Mouse (Mus musculus) heart, embryonic 11.5 days (tissue): ENCODE results near the gene Usp2. TPM values are rescaled to one million over a fixed set of nuclear protein-coding genes. Genes with fewer than 3 reads are reported as not detected.

Source experiments
- ATAC-seq: fragments of 200-750 bp; cut with Nextera tagmentation; replicated peaks from 2 replicates; pipeline ENCODE4 v1.8.0; 2017; ENCODE audit warnings: moderate library complexity; ENCODE audit not compliant: insufficient number of reproducible peaks, low FRiP score, low TSS enrichment
- H3K27ac ChIP-seq: fragments of 300-500 bp; sonication (generic); 2 replicates; pipeline ENCODE4 v1.5.1; 2014; ENCODE audit warnings: mild to moderate bottlenecking, low read depth, low read length
- H3K27me3 ChIP-seq: fragments of 300-500 bp; sonication (generic); 2 replicates; pipeline ENCODE4 v1.6.1; 2014; ENCODE audit warnings: mild to moderate bottlenecking, low read length, mixed read lengths; ENCODE audit not compliant: control insufficient read depth, insufficient read depth
- H3K36me3 ChIP-seq: fragments of 300-500 bp; sonication (generic); 2 replicates; pipeline ENCODE4 v1.6.1; 2014; ENCODE audit warnings: mild to moderate bottlenecking, low read length, moderate library complexity, mixed read lengths; ENCODE audit not compliant: control insufficient read depth, insufficient read depth
- H3K4me1 ChIP-seq: fragments of 300-500 bp; sonication (generic); 2 replicates; pipeline ENCODE4 v1.6.1; 2014; ENCODE audit warnings: low read length; ENCODE audit not compliant: control insufficient read depth, insufficient read depth
- H3K4me2 ChIP-seq: fragments of 300-500 bp; sonication (generic); 2 replicates; pipeline ENCODE4 v1.6.1; 2014; ENCODE audit warnings: mild to moderate bottlenecking, moderate library complexity
- H3K4me3 ChIP-seq: fragments of 300-500 bp; sonication (generic); 2 replicates; pipeline ENCODE4 v1.5.1; 2014; ENCODE audit warnings: low read depth, low read length
- H3K9ac ChIP-seq: fragments of 300-500 bp; sonication (generic); 2 replicates; pipeline ENCODE4 v1.6.1; 2014; ENCODE audit warnings: mild to moderate bottlenecking, low read depth, low read length, moderate library complexity
- H3K9me3 ChIP-seq: fragments of 300-500 bp; sonication (generic); replicated peaks from 2 replicates; pipeline ENCODE4 v1.6.1; 2016; ENCODE audit warnings: low read length; ENCODE audit not compliant: control insufficient read depth
- WGBS: fragments of 180-500 bp; shearing (Covaris S2); extraction: QIAGEN DNeasy Blood & Tissue Kit; methylation state at CpG from one replicate; pipeline ENCODE4 v1.1.7; 2014; ENCODE audit not compliant: insufficient replicate concordance; 5-methylcytosine and 5-hydroxymethylcytosine counted together
- polyA plus RNA-seq: library from polyadenylated mRNA; unstranded; fragments of >200 nt; fragmentation: Nextera tagmentation; extraction: Ambion mirVana; gene quantifications from 2 replicates; pipeline ENCODE4 v1.2.1, GENCODE M21; 2014

Usp2 gene
- polyA plus RNA-seq, 1 experiment from 2014 or later: 53.8 TPM

- peaks cover 35% of the 10 kb centered on the region for H3K27me3 ChIP-seq
- no peak for ATAC-seq
These were observed 18.1 kb upstream of the Usp2 start for GRCm38 (mm10) chr9:44048541-44049380.

DNA sequence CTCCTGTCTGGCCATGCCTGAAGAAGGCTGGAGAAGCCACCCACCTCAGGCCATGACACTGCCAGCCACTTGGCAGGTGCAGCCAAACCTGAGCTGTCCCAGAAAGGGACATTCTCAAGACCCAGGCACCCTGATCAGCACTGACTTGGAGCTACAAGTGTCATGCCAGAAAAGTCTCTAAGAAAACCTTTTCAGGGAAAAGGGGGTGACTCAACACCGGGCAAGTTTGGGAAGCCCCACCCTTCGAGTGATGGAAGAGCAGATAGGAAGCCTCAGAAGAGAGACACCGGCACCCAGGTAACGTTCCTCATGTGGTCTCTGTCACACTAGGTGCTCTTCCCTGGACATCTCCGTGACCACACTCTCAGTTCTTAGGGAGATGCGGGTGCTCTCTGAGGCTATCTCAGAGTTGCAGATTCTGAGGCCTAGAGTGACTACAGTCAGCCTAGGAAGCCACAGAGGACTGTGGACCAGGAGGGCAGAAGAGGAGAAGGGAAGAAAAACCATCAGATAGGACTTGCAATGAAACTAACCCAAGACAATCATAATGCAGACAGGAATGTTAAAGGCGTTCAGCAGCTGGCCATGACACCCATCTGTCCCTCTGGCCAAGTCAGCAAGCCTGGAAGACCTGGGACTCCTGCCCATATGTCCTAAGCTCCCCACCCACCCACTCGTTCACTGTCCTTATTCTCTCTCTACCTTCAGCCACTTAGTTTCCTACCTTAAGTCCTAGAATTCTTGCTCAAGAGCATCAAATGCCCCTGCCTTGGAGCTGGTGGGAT lies 17.2 kb upstream of the Usp2 start:
- WGBS: 79% methylated on average over 8 of the region's 8 CpGs
- Histone ChIP-seq H3K27me3 (peaks cover 27% of the 10 kb centered on the region), H3K9me3 (no peaks in the 10 kb centered on the region), H3K36me3 (no peaks in the 10 kb centered on the region), H3K4me2 (no peak overlapping the region), H3K4me1 (no peaks in the 10 kb centered on the region), H3K9ac (no peak overlapping the region), H3K4me3 (no peak overlapping the region), H3K27ac (no peak overlapping the region)
- ATAC-seq: no peak

More at GRCm38 (mm10) chr9:44048541-44049380, 18.1 kb upstream of the Usp2 start:
- 66% methylated on average over 15 of the region's 15 CpGs for WGBS
- H3K4me1 ChIP-seq: peaks cover 2% of the 10 kb centered on the region; the same call in 1 of the 2 replicates
- H3K9me3 ChIP-seq: no peaks in the 10 kb centered on the region
- H3K9ac ChIP-seq: no peak overlapping the region
- no peak overlapping the region for H3K27ac ChIP-seq
- no peak overlapping the region for H3K4me3 ChIP-seq
- H3K36me3 ChIP-seq: no peaks in the 10 kb centered on the region
- H3K4me2 ChIP-seq: no peak overlapping the region

- Histone ChIP-seq H3K27me3 (0 out of 2 replicates have a peak, but pooled peaks cover 4% of the 10 kb centered on the region), H3K9me3 (no peaks in the 10 kb centered on the region), H3K4me2 (no peak overlapping the region), H3K4me1 (no peaks in the 10 kb centered on the region), H3K36me3 (no peaks in the 10 kb centered on the region), H3K9ac (no peak overlapping the region), H3K4me3 (no peak overlapping the region), H3K27ac (no peak overlapping the region)
- WGBS: 58% methylated on average over 3 of the region's 3 CpGs
- ATAC-seq: no peak
These were observed 14.0 kb upstream of the Usp2 start for GRCm38 (mm10) chr9:44052855-44053254.

DNA sequence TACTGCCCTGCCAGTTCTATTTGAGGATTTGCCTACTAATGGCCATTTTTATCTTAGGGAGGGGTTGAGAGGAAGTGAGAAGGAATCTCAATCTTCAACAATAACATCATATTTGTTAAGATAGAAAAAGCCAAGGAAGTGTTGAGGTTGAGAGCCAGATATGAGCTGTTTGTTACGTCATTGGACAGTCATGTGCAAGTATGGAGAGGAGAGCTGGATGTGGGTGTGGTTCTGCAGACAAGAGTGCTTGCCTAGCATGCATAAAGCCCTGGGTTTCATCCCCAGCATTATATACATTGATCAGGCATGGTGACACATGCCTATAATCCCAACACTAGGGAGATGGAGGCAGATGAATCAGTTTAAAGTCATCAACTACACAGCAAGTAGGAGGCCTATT lies 12.9 kb upstream of the Usp2 start:
- H3K4me1 ChIP-seq: no peaks in the 10 kb centered on the region
- H3K9me3 ChIP-seq: no peaks in the 10 kb centered on the region
- H3K4me2 ChIP-seq: no peak overlapping the region
- H3K27me3 ChIP-seq: peaks cover 6% of the 10 kb centered on the region; the same call in 1 of the 2 replicates
- ATAC-seq: no peak
- no peak overlapping the region for H3K27ac ChIP-seq
- no peak overlapping the region for H3K4me3 ChIP-seq
- H3K9ac ChIP-seq: no peak overlapping the region
- 53% methylated on average over 1 of the region's 1 CpGs for WGBS
- H3K36me3 ChIP-seq: no peaks in the 10 kb centered on the region

- H3K9me3 ChIP-seq: no peaks in the 10 kb centered on the region
- H3K9ac ChIP-seq: no peak overlapping the region
- H3K4me1 ChIP-seq: no peaks in the 10 kb centered on the region
- WGBS: 79% methylated on average over 6 of the region's 6 CpGs
- peaks cover 4% of the 10 kb centered on the region; the same call in 1 of the 2 replicates for H3K27me3 ChIP-seq
- no peak overlapping the region for H3K4me2 ChIP-seq
- no peaks in the 10 kb centered on the region for H3K36me3 ChIP-seq
- ATAC-seq: no peak
- no peak overlapping the region for H3K4me3 ChIP-seq
- no peak overlapping the region for H3K27ac ChIP-seq
These were observed 8.2 kb upstream of the Usp2 start for GRCm38 (mm10) chr9:44058606-44059005.

GRCm38 (mm10) chr9:44065177-44065576 lies 1.6 kb upstream of the Usp2 start:
- Histone ChIP-seq H3K4me1 (peaks cover 11% of the 10 kb centered on the region), H3K4me3 (no peak overlapping the region), H3K4me2 (no peak overlapping the region), H3K9ac (no peak overlapping the region), H3K36me3 (no peaks in the 10 kb centered on the region), H3K9me3 (no peaks in the 10 kb centered on the region), H3K27ac (no peak overlapping the region), H3K27me3 (no peaks in the 10 kb centered on the region)
- WGBS: 21% methylated on average over 1 of the region's 1 CpGs
- no peak for ATAC-seq

DNA sequence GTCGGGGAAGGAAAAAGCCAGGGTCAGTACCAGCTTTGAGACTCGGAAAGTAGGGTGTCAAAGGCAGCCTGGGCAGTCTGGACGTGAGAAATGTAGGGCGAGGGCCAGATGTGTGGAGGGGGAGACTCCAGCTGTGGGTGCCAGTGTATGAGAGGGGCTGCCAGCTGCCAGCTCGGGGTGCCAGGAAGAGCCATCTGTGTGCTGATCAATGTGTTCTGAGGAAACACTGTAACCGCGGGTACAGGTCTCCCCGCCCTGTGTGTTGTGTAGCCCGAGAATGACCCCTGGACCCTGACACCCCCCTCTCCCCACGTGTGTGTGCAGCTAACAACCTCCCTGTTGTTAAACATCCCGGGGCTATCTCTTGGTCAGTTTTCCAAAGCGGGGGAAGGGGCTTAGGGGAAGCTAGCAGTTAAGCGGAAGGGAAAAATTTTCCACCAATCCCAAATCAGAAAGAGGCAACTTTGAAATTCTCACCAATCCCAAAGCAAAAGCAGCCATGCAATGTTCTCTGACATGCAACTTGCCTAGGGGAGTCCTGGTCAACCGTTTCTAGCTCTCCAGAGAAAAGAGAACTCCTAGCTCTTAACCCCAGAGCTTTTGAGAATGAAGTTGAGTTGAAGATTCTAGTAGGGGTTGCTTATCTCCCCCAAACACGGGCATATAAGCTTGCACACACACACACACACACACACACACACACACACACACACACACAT lies 579 bp downstream of the Usp2 start:
- no peaks in the 10 kb centered on the region for H3K9me3 ChIP-seq
- H3K4me1 ChIP-seq: peaks cover 33% of the 10 kb centered on the region
- H3K4me2 ChIP-seq: peak overlapping the region; percentile 97
- H3K36me3 ChIP-seq: no peaks in the 10 kb centered on the region
- peak; percentile 20 for ATAC-seq
- 3% methylated on average over 15 of the region's 15 CpGs for WGBS
- H3K4me3 ChIP-seq: peak overlapping the region; percentile 66
- H3K27ac ChIP-seq: peak overlapping the region; percentile 46; the same call in 1 of the 2 replicates
- no peaks in the 10 kb centered on the region for H3K27me3 ChIP-seq
- peak overlapping the region; percentile 81 for H3K9ac ChIP-seq

DNA sequence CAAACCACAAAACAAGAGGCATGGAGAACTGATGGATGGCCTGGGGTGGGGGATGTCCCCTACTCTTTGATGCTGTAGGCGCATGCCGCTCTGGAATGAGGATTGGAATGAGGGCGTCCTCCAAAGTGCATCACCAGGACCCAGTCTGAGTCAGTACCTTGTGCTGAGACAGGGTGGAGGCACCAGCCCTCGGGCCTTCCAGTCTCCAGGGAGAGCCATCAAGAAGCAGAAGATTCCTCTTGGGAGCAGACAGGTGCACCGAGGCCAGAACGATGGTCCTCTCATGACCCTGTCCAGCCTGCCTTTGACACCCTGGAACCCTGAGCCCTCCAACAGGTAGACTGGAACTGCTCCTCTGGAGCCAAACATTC lies 1.1 kb downstream of the Usp2 start:
- 60% methylated on average over 6 of the region's 6 CpGs for WGBS
- no peak overlapping the region for H3K27ac ChIP-seq
- H3K9ac ChIP-seq: no peak overlapping the region
- H3K4me3 ChIP-seq: no peak overlapping the region
- H3K4me1 ChIP-seq: peaks cover 38% of the 10 kb centered on the region
- H3K27me3 ChIP-seq: no peaks in the 10 kb centered on the region
- no peaks in the 10 kb centered on the region for H3K36me3 ChIP-seq
- no peak for ATAC-seq
- H3K9me3 ChIP-seq: no peaks in the 10 kb centered on the region
- H3K4me2 ChIP-seq: peak overlapping the region; percentile 97
